Mouse (Mus musculus) ES-E14 (cell line): ENCODE measurements around the gene Ppp1ca.

Experiments used
- CHD2 ChIP-seq: IDR thresholded peaks from 2 replicates; pipeline ENCODE4 v1.6.1; 2014; ENCODE audit warnings: mild to moderate bottlenecking, low read depth, low read length, inconsistent platforms
- MAFK ChIP-seq: IDR thresholded peaks from 2 replicates; pipeline ENCODE4 v1.6.1; 2014; ENCODE audit warnings: mild to moderate bottlenecking, low read depth, low read length, inconsistent platforms; ENCODE audit not compliant: insufficient read depth
- ZC3H11A ChIP-seq: IDR thresholded peaks from 2 replicates; pipeline ENCODE4 v1.6.1; 2012; ENCODE audit warnings: low read depth, mild to moderate bottlenecking, inconsistent platforms, low read length, borderline replicate concordance

DNA sequence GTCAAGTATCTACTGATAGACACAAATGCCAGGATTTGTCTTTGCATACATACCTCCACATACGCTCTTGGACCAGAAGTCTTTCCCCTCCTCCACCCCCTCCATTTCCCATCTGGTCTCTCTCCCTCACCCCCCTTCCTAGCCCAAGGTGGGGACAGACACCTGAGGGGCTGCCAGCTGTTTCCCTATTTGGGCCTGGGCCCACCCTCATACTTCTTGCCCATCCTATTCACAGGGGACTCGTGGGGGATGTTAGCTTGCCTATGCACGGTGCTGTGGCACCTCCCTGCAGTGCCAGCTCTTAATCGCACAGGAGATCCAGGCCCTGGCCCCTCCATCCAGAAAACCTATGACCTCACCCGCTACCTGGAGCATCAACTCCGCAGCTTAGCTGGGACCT lies 28.1 kb downstream of the Ppp1ca start:
- TF ChIP-seq ZC3H11A (no peak), MAFK (no peak), CHD2 (no peak)
